Mouse (Mus musculus): ENCODE data around the gene Mpdu1. TPM values are rescaled to one million over a fixed set of nuclear protein-coding genes. Genes with fewer than 3 reads are reported as not detected.

Gene Mpdu1
- polyA plus RNA-seq, 1 experiment = 30.0 TPM

DNA sequence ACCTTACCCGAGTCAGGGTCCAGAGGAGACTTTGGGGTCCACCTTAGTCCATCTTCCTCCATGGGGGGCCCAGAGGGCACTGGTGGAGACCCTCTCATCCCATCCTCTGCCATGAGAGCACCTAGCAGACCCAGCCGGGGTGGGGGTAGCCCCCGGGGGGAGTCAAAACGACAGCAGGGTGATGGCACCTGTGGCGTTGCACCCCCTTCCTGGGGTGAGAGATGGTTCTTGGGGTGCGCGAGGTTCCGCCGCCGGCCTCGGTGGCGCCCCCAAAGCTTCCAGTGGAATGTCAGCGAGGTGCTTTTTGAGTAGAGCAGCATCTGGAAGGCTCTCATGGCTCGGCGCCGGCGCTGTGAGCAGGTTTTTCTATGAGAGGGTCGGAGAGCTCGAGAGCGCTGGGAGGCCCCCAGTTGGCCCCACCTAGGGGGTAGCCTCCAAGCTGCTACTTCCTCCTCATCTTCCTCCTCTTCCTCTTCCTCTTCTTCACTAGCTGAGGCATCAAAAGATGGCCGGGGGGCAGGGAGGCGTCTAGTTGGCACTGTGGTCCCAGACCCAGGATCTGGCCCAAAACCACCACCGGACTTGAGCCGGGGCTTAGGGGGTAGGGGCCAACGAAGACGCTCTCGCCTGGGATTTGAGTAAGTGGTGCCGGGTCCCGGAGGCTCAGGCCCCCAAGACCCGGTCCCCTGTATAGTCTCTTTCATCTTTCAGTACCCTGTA lies 17.9 kb upstream of the Mpdu1 start:
- no peak for TF ChIP-seq GATA1 (IDR thresholded peaks at IDR 0.05; ENCODE audit: low read length)

GRCm38 (mm10) chr11:69679144-69679543 lies 16.7 kb upstream of the Mpdu1 start:
- TF ChIP-seq GATA1 (IDR thresholded peaks at IDR 0.05; ENCODE audit: low read length) = no peak

DNA sequence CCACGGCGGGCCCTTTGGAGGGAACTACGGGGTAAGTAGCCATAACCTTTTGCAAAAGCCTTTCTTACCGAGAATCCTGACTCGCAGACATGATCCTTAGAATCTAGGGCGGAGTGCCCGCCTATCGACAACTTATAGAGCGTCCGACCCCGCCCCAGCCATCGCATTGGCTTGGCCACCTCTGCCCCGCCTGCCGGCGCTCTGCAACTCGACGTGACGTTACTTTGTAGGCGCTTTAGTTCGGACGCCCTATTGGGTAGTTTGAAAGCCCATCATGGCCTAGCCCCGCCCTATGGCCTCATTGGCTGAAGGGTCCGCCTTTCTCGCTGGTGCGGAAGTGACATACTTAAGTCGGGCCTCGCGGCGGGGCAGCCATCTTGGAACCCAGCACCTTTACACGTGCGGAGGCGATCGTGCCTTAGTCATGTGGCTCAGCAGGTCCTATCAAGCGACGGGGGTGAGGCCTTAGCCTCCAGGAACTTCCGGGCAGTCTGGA lies 9.8 kb upstream of the Mpdu1 start, which contains the start of gene Eif4a1:
TSS of gene Eif4a1 (minus strand) at position 213 of the 496 bp plus-strand sequence.
- TF ChIP-seq GATA1 (IDR thresholded peaks at IDR 0.05; ENCODE audit: low read length) = no peak

DNA sequence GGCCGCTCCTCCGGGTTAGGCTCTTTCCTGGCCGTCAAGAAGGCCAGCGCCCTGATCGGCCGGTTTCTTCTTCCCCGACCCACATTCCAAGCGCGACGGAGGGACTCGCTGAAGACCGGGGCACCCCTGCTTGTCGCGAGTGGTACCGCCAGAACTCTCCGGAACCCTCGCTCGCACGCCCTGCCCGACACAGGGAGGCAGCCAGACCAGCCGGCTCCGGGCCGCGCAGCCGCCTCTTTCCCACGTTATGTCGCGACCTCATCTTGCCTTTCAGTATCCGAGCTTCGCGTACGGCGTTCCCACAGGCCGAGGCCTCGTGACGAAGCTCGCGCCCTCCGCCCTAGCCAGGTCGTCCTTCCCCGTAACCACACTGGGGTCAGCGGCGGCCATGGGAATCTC lies 9.3 kb upstream of the Mpdu1 start:
- no peak for TF ChIP-seq GATA1 (IDR thresholded peaks at IDR 0.05; ENCODE audit: low read length)

- TF ChIP-seq GATA1 (IDR thresholded peaks at IDR 0.05; ENCODE audit: low read length) = no peak
These were observed 8.6 kb upstream of the Mpdu1 start for GRCm38 (mm10) chr11:69670786-69671725.

DNA sequence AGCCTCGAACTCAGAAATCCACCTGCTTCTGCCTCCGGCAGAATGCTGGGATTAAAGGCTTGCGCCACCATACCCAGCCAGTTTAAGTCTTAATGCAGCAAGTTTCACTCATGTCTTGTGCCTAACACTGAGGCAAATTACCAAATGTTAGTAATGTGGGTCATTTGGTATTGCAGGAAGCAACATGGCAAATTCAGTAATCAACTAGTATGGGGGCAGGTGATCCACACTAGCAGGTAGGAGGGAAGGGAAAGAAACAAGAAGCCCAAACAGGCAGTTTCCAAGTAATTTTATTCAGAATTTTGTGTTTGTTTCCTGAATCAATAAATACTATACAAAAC lies 4.2 kb upstream of the Mpdu1 start:
- TF ChIP-seq GATA1 (IDR thresholded peaks at IDR 0.05; ENCODE audit: low read length) = no peak

DNA sequence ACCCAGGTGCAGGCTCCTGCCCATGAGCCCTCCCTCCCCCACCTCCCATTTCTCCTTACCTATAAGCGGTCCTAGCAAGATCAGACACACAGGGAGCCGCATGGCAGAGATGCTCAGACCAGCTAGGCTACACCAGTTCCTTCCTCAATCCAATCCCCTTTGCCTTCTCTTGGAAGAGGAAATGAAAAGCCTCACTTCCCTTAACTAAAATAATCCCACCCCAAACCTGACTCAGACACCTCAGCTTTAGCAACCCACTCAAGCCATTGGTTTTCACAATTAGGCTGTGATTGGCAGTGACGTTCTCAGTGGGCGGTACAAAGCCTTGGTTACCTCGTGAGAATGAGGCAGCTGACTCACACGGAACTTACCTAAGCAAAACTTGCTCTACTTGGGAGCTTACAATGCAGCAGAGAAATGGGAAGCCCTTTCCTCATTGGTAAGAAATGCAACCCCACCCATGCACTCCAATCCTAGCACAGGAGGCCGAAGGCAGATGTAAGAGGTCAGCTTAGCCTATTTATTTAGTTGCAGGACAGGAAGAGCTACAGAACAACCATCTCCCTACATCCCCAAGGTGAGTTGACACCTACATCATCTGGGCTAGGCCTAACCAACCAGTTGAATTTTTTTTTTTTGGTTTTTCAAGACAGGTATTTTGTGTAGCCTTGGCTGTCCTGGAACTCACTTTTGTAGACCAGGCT lies 3.7 kb upstream of the Mpdu1 start, which contains the start of gene Cd68:
TSS of gene Cd68 (minus strand) at position 193 of the 704 bp plus-strand sequence.
- TF ChIP-seq GATA1 (IDR thresholded peaks at IDR 0.05; ENCODE audit: low read length) = no peak

- TF ChIP-seq GATA1 (IDR thresholded peaks at IDR 0.05; ENCODE audit: low read length) = no peak
These were observed 3.1 kb upstream of the Mpdu1 start for GRCm38 (mm10) chr11:69665457-69665960.

DNA sequence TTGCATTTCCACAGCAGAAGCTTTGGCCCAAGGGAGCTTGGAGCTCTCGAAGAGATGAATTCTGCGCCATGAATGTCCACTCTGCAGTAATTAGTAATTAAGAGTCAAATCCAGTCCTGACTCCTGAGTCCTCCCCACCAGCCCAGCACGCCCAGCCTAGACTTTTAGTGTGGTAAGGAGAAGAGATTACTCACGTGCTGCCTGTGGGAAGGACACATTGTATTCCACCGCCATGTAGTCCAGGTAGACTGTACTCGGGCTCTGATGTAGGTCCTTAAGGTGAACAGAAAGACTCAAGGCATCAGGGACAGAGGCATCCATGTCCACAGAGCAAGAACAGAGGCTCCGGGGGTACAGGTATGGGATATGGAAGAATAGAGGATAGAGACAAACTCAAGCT lies 2.4 kb upstream of the Mpdu1 start:
- TF ChIP-seq GATA1 (IDR thresholded peaks at IDR 0.05; ENCODE audit: low read length) = no peak

GRCm38 (mm10) chr11:69663795-69664194 lies 1.4 kb upstream of the Mpdu1 start:
- no peak for TF ChIP-seq GATA1 (IDR thresholded peaks at IDR 0.05; ENCODE audit: low read length)

GRCm38 (mm10) chr11:69662967-69663671 lies 677 bp upstream of the Mpdu1 start:
- TF ChIP-seq GATA1 (IDR thresholded peaks at IDR 0.05; ENCODE audit: low read length) = no peak

DNA sequence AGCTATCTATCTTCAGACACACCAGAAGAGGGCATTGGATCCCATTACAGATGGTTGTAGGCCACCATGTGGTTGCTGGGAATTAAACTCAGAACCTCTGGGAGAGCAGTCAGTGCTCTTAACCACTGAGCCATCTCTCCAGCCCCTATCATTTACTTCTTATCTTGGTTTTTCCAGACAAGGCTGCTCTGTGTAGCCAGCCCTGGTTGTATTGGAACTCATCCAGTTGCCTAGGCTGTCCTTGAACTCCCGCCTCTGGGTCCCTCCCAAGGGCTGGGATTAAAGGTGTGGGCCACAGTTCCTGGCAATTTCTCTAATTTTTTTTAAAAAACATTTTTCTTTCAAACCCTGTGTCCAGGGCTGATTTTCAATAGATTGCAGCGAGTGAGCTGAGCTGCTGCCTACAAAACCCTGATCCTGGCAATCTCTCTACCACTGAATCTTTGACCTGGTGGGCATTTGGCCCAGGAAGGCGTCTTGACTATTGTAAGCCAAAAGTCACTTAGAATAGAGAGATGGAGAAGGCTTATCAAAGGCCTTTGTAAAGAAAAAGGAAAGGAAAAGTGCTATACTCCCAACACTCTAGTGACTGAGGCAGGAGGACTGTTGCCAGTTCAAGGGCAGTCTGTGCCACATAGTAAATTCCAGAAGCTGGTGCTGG lies 1.1 kb downstream of the Mpdu1 start:
- TF ChIP-seq GATA1 (IDR thresholded peaks at IDR 0.05; ENCODE audit: low read length) = no peak

GRCm38 (mm10) chr11:69657462-69657881 lies 5.0 kb downstream of the Mpdu1 start:
- TF ChIP-seq GATA1 (IDR thresholded peaks at IDR 0.05; ENCODE audit: low read length) = no peak
